Mouse (Mus musculus) cerebellum, adult 2 months (tissue): ENCODE measurements at regions not wholly inside any gene's neighbourhood (a gene's known extent, or its start where the extent isn't known, plus 50 kb on each side); places are given as distances from the start of the nearest gene placed in this dataset.

Source experiments
- CTCF ChIP-seq: fragments of 200-500 bp; IDR thresholded peaks from 2 replicates; pipeline ENCODE4 v1.5.1; 2011; ENCODE audit warnings: low read depth, mild to moderate bottlenecking, control low read depth, low read length, moderate library complexity, borderline replicate concordance; ENCODE audit not compliant: insufficient read depth
- POLR2A ChIP-seq: fragments of 200-500 bp; IDR thresholded peaks from 2 replicates; pipeline ENCODE4 v1.6.1; 2011; ENCODE audit warnings: low read length, control low read depth, borderline replicate concordance; ENCODE audit not compliant: insufficient read depth

DNA sequence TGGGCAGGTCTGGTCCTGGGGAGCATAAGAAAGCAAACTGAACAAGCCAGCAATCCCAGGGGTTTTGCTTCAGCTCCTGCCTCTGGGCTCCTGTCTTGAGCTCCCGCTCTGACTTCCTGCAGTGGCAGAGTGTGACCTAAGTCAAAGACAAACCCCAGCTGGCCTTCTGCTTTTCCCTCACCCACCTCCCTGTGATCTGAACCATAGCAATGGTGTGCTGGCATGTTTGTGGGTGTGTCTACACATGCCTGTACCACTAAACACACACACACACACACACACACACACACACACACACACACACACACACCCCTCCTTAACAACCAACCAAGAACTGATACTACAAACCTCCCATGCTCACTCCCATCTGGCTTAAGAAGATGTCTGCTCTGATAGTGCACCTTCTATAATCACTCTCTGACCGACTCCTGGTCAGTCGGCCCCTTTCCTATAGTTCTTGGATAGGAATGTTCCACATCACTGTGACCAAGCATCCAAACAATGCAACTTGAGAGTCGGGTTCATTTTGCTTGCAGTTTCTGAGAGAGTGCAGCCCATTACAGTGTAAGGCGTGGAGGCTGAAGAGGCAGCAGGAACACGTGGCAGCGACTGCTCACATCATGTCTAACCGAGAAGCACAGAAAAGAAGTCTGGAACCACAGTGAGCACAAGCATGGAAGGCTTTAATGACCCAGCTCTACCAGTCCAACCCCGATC lies 134.4 kb downstream of the Tcp10c start:
- TF ChIP-seq CTCF (no peak), POLR2A (no peak)
